Mouse (Mus musculus) myocyte (in vitro differentiated cells): ENCODE data around the gene Fggy. TPM values are rescaled to one million over a fixed set of nuclear protein-coding genes. Genes with fewer than 3 reads are reported as not detected.

Experiments
- H3K27me3 ChIP-seq: one replicate; pipeline ENCODE4 v1.6.1; 2011; ENCODE audit not compliant: control insufficient read depth, insufficient read depth, insufficient read length
- H3K36me3 ChIP-seq: one replicate; pipeline ENCODE4 v1.6.1; 2011; ENCODE audit not compliant: control insufficient read depth, insufficient read depth
- H3K4me2 ChIP-seq: one replicate; pipeline ENCODE4 v1.6.1; 2011; ENCODE audit warnings: low read depth, control low read depth
- H3K4me3 ChIP-seq: one replicate; pipeline ENCODE4 v1.5.1; 2011; ENCODE audit warnings: mild to moderate bottlenecking, control low read depth, moderate library complexity
- H3K79me2 ChIP-seq: one replicate; pipeline ENCODE4 v1.6.1; 2011; ENCODE audit not compliant: control insufficient read depth, insufficient read depth
- H3ac ChIP-seq: one replicate; pipeline ENCODE4 v1.6.1; 2011; ENCODE audit not compliant: control insufficient read depth, insufficient read length
- CEBPB ChIP-seq: IDR thresholded peaks from 2 replicates; pipeline ENCODE4 v1.6.1; 2011; ENCODE audit warnings: mild to moderate bottlenecking, moderate library complexity; ENCODE audit not compliant: poor library complexity, insufficient read depth, severe bottlenecking
- E2F4 ChIP-seq: IDR thresholded peaks from one replicate; pipeline ENCODE4 v1.6.1; 2011; ENCODE audit warnings: mild to moderate bottlenecking, control low read depth, moderate library complexity; ENCODE audit not compliant: insufficient read depth
- MAX ChIP-seq: IDR thresholded peaks from one replicate; pipeline ENCODE4 v1.6.1; 2011; ENCODE audit warnings: low read depth, mild to moderate bottlenecking, control low read depth
- MYOD1 ChIP-seq, 3 experiments: IDR thresholded peaks; one replicate each; pipeline ENCODE4 v1.6.1; 2011; ENCODE audit warnings: control low read depth in 2 of 3, low read depth in 2 of 3, mild to moderate bottlenecking in 2 of 3, moderate library complexity in 1 of 3; ENCODE audit not compliant: insufficient read length in 2 of 3, control insufficient read depth in 1 of 3
- MYOG ChIP-seq, 3 experiments: IDR thresholded peaks; one replicate each; pipeline ENCODE4 v1.6.1; 2011; ENCODE audit warnings: control low read depth in 2 of 3, low read depth in 2 of 3, mild to moderate bottlenecking in 2 of 3; ENCODE audit not compliant: insufficient read length in 2 of 3, control insufficient read depth in 1 of 3, insufficient read depth in 1 of 3
- POLR2A ChIP-seq: IDR thresholded peaks from one replicate; pipeline ENCODE4 v1.6.1; 2011; ENCODE audit warnings: low read depth, mild to moderate bottlenecking, control low read depth, moderate library complexity; ENCODE audit not compliant: insufficient read length
- POLR2AphosphoS2 ChIP-seq: IDR thresholded peaks from one replicate; pipeline ENCODE4 v1.6.1; 2011; ENCODE audit warnings: low read depth, control low read depth; ENCODE audit not compliant: insufficient read length
- REST ChIP-seq: IDR thresholded peaks from one replicate; pipeline ENCODE4 v1.6.1; 2011; ENCODE audit warnings: mild to moderate bottlenecking, control low read depth, moderate library complexity; ENCODE audit not compliant: insufficient read depth, insufficient read length
- SRF ChIP-seq: IDR thresholded peaks from one replicate; pipeline ENCODE4 v1.6.1; 2011; ENCODE audit warnings: low read depth; ENCODE audit not compliant: control insufficient read depth, insufficient read length
- TCF12 ChIP-seq: IDR thresholded peaks from one replicate; pipeline ENCODE4 v1.6.1; 2011; ENCODE audit warnings: mild to moderate bottlenecking, control low read depth; ENCODE audit not compliant: poor library complexity, insufficient read depth, severe bottlenecking
- TCF3 ChIP-seq: IDR thresholded peaks from one replicate; pipeline ENCODE4 v1.6.1; 2011; ENCODE audit warnings: low read depth, control low read depth; ENCODE audit not compliant: insufficient read length
- USF1 ChIP-seq: IDR thresholded peaks from one replicate; pipeline ENCODE4 v1.6.1; 2011; ENCODE audit warnings: low read depth, mild to moderate bottlenecking, control low read depth, moderate library complexity
- polyA plus RNA-seq: library from polyadenylated mRNA; unstranded; fragments of >200 nt; fragmentation: generic; extraction: Trizol; gene quantifications from one replicate; pipeline ENCODE4 v1.2.1, GENCODE M21; 2012; ENCODE audit warnings: missing spikeins

The Fggy gene
- polyA plus RNA-seq, 1 experiment = 12.7 TPM

DNA sequence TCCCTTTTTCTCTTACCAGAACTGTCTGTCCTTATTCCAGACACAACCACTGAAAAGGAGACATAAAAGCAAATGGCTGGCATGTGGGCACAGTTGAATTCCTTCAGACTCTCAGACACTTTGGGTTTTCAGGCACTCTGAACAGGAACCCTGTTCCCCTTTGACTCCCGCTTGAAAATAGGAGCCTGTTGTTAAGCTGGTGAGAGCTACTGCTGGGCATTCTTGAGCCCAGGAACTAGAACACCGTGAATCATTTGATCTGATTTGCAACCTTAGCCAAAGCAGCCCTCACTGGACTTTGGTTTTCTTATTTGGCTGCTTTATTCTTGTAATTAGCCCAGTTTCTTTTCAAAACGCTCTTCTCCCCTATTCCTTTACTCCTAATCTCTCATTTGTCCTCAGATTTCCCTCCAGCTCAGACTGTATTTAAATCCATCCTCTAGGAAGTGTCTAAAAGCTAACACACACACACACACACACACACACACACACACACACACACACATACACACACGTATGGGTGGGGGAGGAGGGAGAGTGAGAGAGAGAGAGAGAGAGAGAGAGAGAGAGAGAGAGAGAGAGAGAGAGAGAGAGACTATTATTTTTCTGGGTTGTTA is 96.1 kb downstream of the Fggy start:
- Histone ChIP-seq H3K36me3 (no peaks in the 10 kb centered on the region), H3K4me3 (no peak overlapping the region), H3K27me3 (no peaks in the 10 kb centered on the region), H3K79me2 (no peaks in the 10 kb centered on the region), H3K4me2 (no peak overlapping the region), H3ac (no peak overlapping the region)
- TF ChIP-seq CEBPB (no peak), REST (no peak), SRF (no peak), MAX (no peak), TCF12 (no peak), POLR2A (no peak), MYOG (IDR thresholded peaks at IDR 0.05; ENCODE audit: control insufficient read depth in 1 of 3, insufficient read depth in 1 of 3, insufficient read length in 2 of 3, low read depth in 2 of 3) (no peak), TCF3 (no peak), MYOD1 (IDR thresholded peaks at IDR 0.05; ENCODE audit: control insufficient read depth in 1 of 3, insufficient read length in 2 of 3, low read depth in 2 of 3) (no peak), USF1 (no peak), POLR2AphosphoS2 (no peak), E2F4 (no peak)

- Histone ChIP-seq H3K79me2 (no peaks in the 10 kb centered on the region), H3K36me3 (no peaks in the 10 kb centered on the region), H3K27me3 (no peaks in the 10 kb centered on the region), H3ac (no peak overlapping the region), H3K4me3 (no peak overlapping the region), H3K4me2 (no peak overlapping the region)
- TF ChIP-seq REST (no peak), MYOG (IDR thresholded peaks at IDR 0.05; ENCODE audit: control insufficient read depth in 1 of 3, insufficient read depth in 1 of 3, insufficient read length in 2 of 3, low read depth in 2 of 3) (no peak), USF1 (no peak), MAX (no peak), CEBPB (no peak), SRF (no peak)
Measured at GRCm38 (mm10) chr4:95653913-95654301, 96.6 kb downstream of the Fggy start.

DNA sequence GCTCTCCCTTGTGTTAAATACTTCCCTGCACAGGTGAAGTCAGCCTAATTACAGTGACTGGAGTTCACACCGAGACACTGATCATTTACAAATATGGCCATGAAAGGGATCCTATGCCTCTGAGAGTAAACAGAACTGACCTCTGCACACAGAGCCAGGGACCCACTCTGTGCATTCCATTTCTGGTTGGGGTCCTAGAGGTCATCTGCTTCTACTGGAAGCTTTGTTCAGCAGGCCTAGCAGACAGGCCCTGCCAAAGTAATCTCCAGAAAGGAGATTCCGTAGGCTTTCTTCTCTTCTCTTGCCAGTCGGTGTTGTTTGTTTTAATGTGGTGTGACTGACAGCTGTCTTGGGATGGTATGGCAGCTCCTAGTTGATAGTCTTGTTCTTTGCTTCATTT is 101.7 kb downstream of the Fggy start:
- Histone ChIP-seq H3K36me3 (no peaks in the 10 kb centered on the region), H3ac (no peak overlapping the region), H3K4me2 (no peak overlapping the region), H3K4me3 (no peak overlapping the region), H3K79me2 (no peaks in the 10 kb centered on the region), H3K27me3 (no peaks in the 10 kb centered on the region)
- TF ChIP-seq USF1 = no peak

GRCm38 (mm10) chr4:95663596-95663995 is 106.3 kb downstream of the Fggy start:
- Histone ChIP-seq H3K4me2 (peak overlapping the region; percentile 87), H3ac (no peak overlapping the region), H3K79me2 (no peaks in the 10 kb centered on the region), H3K27me3 (no peaks in the 10 kb centered on the region), H3K4me3 (no peak overlapping the region), H3K36me3 (no peaks in the 10 kb centered on the region)
- TF ChIP-seq POLR2AphosphoS2 (no peak), POLR2A (no peak), MYOG (IDR thresholded peaks at IDR 0.05; ENCODE audit: control insufficient read depth in 1 of 3, insufficient read depth in 1 of 3, insufficient read length in 2 of 3, low read depth in 2 of 3) (peak; percentile 94 to 99 (median 95)), USF1 (no peak), TCF3 (peak; percentile 93), TCF12 (peak; percentile 96), MYOD1 (IDR thresholded peaks at IDR 0.05; ENCODE audit: control insufficient read depth in 1 of 3, insufficient read length in 2 of 3, low read depth in 2 of 3) (peak; percentile 88 to 97 (median 94)), MAX (no peak)

- Histone ChIP-seq H3K79me2 (no peaks in the 10 kb centered on the region), H3K4me2 (peak overlapping the region; percentile 87), H3ac (no peak overlapping the region), H3K36me3 (no peaks in the 10 kb centered on the region), H3K4me3 (no peak overlapping the region), H3K27me3 (no peaks in the 10 kb centered on the region)
- TF ChIP-seq MYOD1 (IDR thresholded peaks at IDR 0.05; ENCODE audit: control insufficient read depth in 1 of 3, insufficient read length in 2 of 3, low read depth in 2 of 3) (peak in 2 of 3 experiments; percentile 70 to 78), POLR2AphosphoS2 (no peak), USF1 (no peak), CEBPB (no peak), REST (no peak), POLR2A (no peak), TCF12 (peak; percentile 40), SRF (no peak), TCF3 (peak; percentile 41), MYOG (IDR thresholded peaks at IDR 0.05; ENCODE audit: control insufficient read depth in 1 of 3, insufficient read depth in 1 of 3, insufficient read length in 2 of 3, low read depth in 2 of 3) (peak in 2 of 3 experiments; percentile 49 to 65)
Measured at GRCm38 (mm10) chr4:95664327-95664726, 107.0 kb downstream of the Fggy start.
